Mouse (Mus musculus) heart, embryonic 14.5 days (tissue): ENCODE measurements around the gene Cryzl1. TPM values are rescaled to one million over a fixed set of nuclear protein-coding genes. Genes with fewer than 3 reads are reported as not detected.
"Not testable (repeated sequence)": the region's sequence is repeated elsewhere in the genome, so short reads cannot be mapped to it uniquely, and the experiment has no call there.

ENCODE experiments used
- ATAC-seq: fragments of 200-750 bp; cut with Nextera tagmentation; 2 replicates; pipeline ENCODE4 v1.8.0; 2017; ENCODE audit warnings: low read depth, moderate TSS enrichment; ENCODE audit not compliant: insufficient number of reproducible peaks, insufficient read depth, low FRiP score
- H3K27ac ChIP-seq, 2 experiments: fragments of 200-500 bp in 1 of 2; fragments of 300-500 bp in 1 of 2; sonication (generic) in 1 of 2; replicated peaks in 1 of 2; 2 replicates each; pipeline ENCODE4 v1.5.1; 2012 to 2014; ENCODE audit warnings: low read depth in 2 of 2, low read length in 2 of 2, control low read depth in 1 of 2, mild to moderate bottlenecking in 1 of 2, mixed read lengths in 1 of 2; ENCODE audit not compliant: control insufficient read depth in 1 of 2, insufficient read depth in 1 of 2
- H3K27me3 ChIP-seq: fragments of 300-500 bp; sonication (generic); 2 replicates; pipeline ENCODE4 v1.6.1; 2014; ENCODE audit warnings: mild to moderate bottlenecking, low read length, control low read depth; ENCODE audit not compliant: control insufficient read depth, insufficient read depth
- H3K36me3 ChIP-seq: fragments of 300-500 bp; sonication (generic); 2 replicates; pipeline ENCODE4 v1.6.1; 2014; ENCODE audit warnings: mild to moderate bottlenecking, control low read depth, low read length, mixed read lengths; ENCODE audit not compliant: control insufficient read depth, insufficient read depth
- H3K4me1 ChIP-seq, 2 experiments: fragments of 200-500 bp in 1 of 2; fragments of 300-500 bp in 1 of 2; sonication (generic) in 1 of 2; 2 replicates each; pipeline ENCODE4 v1.6.1; 2012 to 2014; ENCODE audit warnings: low read length in 2 of 2, control low read depth in 1 of 2, mixed read lengths in 1 of 2; ENCODE audit not compliant: control insufficient read depth in 2 of 2, insufficient read depth in 2 of 2
- H3K4me2 ChIP-seq: fragments of 300-500 bp; sonication (generic); 2 replicates; pipeline ENCODE4 v1.6.1; 2014; ENCODE audit warnings: mild to moderate bottlenecking, low read length
- H3K4me3 ChIP-seq, 2 experiments: fragments of 200-500 bp in 1 of 2; fragments of 300-500 bp in 1 of 2; sonication (generic) in 1 of 2; 2 replicates each; pipeline ENCODE4 v1.5.1; 2012 to 2014; ENCODE audit warnings: low read length in 2 of 2, mild to moderate bottlenecking in 2 of 2, control low read depth in 1 of 2, low read depth in 1 of 2, moderate library complexity in 1 of 2; ENCODE audit not compliant: control insufficient read depth in 1 of 2, insufficient read depth in 1 of 2
- H3K9ac ChIP-seq: fragments of 300-500 bp; sonication (generic); 2 replicates; pipeline ENCODE4 v1.6.1; 2014; ENCODE audit warnings: mild to moderate bottlenecking, low read length
- H3K9me3 ChIP-seq: fragments of 300-500 bp; sonication (generic); 2 replicates; pipeline ENCODE4 v1.6.1; 2016; ENCODE audit warnings: low read length, control low read depth; ENCODE audit not compliant: control insufficient read depth
- WGBS: fragments of 180-500 bp; shearing (Covaris S2); extraction: QIAGEN DNeasy Blood & Tissue Kit; methylation state at CpG from one replicate; pipeline ENCODE4 v1.1.7; 2014; 5-methylcytosine and 5-hydroxymethylcytosine counted together
- polyA plus RNA-seq: library from polyadenylated mRNA; unstranded; fragments of >200 nt; fragmentation: Nextera tagmentation; extraction: Ambion mirVana; gene quantifications from 2 replicates; pipeline ENCODE4 v1.2.1, GENCODE M21; 2014

Gene Cryzl1
- polyA plus RNA-seq, 1 experiment from 2014 or later: 60.3 TPM

DNA sequence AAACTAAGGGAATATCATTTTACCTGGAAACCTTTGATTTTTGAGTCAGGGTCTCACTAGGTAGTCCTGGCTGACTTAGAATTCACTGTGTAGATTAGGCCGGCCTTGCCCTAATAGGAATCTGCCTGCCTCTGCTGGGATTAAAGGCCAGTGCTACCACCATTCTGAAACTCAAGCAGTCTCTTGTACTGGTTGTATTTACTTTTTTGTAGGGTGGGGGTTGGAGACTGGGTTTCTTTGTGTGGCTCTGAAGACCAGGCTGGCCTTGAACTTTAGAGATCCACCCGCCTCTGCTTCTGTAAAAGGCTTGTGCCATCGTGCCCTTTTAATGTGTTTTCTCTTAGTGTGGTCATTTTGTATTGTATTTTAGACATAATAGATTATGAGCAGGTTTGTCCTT lies 79.5 kb downstream of the Cryzl1 start:
- no peak for ATAC-seq
- peak overlapping the region; percentile 97 for H3K9ac ChIP-seq
- no peaks in the 10 kb centered on the region for H3K9me3 ChIP-seq
- H3K4me2 ChIP-seq: peak overlapping the region; percentile 74
- no peak overlapping the region for H3K27ac ChIP-seq
- WGBS: 57% methylated on average over 3 of the region's 3 CpGs
- H3K27me3 ChIP-seq: no peaks in the 10 kb centered on the region
- H3K4me1 ChIP-seq: peaks cover 2 to 9% of the 10 kb centered on the region in 2 experiments
- peak overlapping the region; percentile 19 to 84; a peak in 3 of 4 replicates for H3K4me3 ChIP-seq
- H3K36me3 ChIP-seq: peaks cover 27% of the 10 kb centered on the region

DNA sequence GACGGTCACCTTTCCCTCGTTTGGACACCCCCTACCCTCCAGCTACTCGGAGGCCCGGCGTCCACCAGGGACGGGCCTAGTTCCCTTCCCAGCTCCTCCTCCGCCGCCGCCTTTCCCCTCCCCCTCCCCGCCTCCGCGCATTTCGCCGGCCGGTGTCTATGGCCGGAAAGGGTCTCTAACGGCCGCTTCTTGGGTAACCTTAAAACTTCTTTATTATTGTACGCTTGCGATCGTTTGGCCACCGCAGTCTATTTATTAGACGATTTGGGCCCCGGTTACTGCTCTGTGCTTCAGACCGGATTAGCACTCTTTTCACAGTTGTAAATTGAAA lies 80.6 kb downstream of the Cryzl1 start:
- WGBS: 0% methylated on average over 25 of the region's 25 CpGs
- ATAC-seq: peak; percentile 65
- H3K9ac ChIP-seq: peak overlapping the region; percentile 97
- peak overlapping the region; percentile 81 to 84 for H3K4me3 ChIP-seq
- H3K9me3 ChIP-seq: no peaks in the 10 kb centered on the region
- H3K27ac ChIP-seq: peak overlapping the region; percentile 97 to 98
- no peaks in the 10 kb centered on the region for H3K27me3 ChIP-seq
- peak overlapping the region; percentile 74 for H3K4me2 ChIP-seq
- peaks cover 2 to 9% of the 10 kb centered on the region in 2 experiments for H3K4me1 ChIP-seq
- H3K36me3 ChIP-seq: peaks cover 17% of the 10 kb centered on the region

- under 1% methylated on average over 67 of the region's 70 CpGs for WGBS
- Histone ChIP-seq H3K9ac (peak within 1 kb of the TSS; percentile 97), H3K4me2 (peak within 1 kb of the TSS; percentile 92), H3K9me3 (no peaks in the 10 kb centered on the region), H3K4me1 (peaks cover 2 to 9% of the 10 kb centered on the region in 2 experiments), H3K27me3 (no peaks in the 10 kb centered on the region), H3K36me3 (peaks cover 19% of the 10 kb centered on the region), H3K27ac (peak within 1 kb of the TSS; percentile 97 to 98), H3K4me3 (peak within 1 kb of the TSS; percentile 81 to 84)
- ATAC-seq: peak; percentile 94
These were observed 81.1 kb downstream of the Cryzl1 start, which contains the start of gene Son for GRCm38 (mm10) chr16:91647461-91648219. Son (plus strand) TSS chr16:91647506.

GRCm38 (mm10) chr16:91646681-91647419 lies 81.9 kb downstream of the Cryzl1 start, which contains the start of gene Gart:
Gart (minus strand) TSS chr16:91646952.
- WGBS: under 1% methylated on average over 59 of the region's 59 CpGs
- no peaks in the 10 kb centered on the region for H3K27me3 ChIP-seq

GRCm38 (mm10) chr16:91645995-91646602 lies 82.7 kb downstream of the Cryzl1 start:
- Histone ChIP-seq H3K4me1 (peaks cover 2 to 9% of the 10 kb centered on the region in 2 experiments; a peak in 3 of 4 replicates), H3K4me3 (peak overlapping the region; percentile 79 to 84), H3K27me3 (no peaks in the 10 kb centered on the region), H3K4me2 (peak overlapping the region; percentile 92), H3K36me3 (peaks cover 19% of the 10 kb centered on the region), H3K9ac (peak overlapping the region; percentile 80), H3K9me3 (no peaks in the 10 kb centered on the region), H3K27ac (peak overlapping the region; percentile 62 to 97)
- ATAC-seq: no peak
- 2% methylated on average over 11 of the region's 11 CpGs for WGBS

More at GRCm38 (mm10) chr16:91646681-91647419, 81.9 kb downstream of the Cryzl1 start, which contains the start of gene Gart:
- peaks cover 19% of the 10 kb centered on the region for H3K36me3 ChIP-seq
- H3K4me1 ChIP-seq: peaks cover 2 to 9% of the 10 kb centered on the region in 2 experiments; a peak in 3 of 4 replicates
- H3K27ac ChIP-seq: peak within 1 kb of the TSS; percentile 97 to 98
- H3K4me2 ChIP-seq: peak within 1 kb of the TSS; percentile 92
- H3K9me3 ChIP-seq: no peaks in the 10 kb centered on the region
- peak within 1 kb of the TSS; percentile 81 to 84 for H3K4me3 ChIP-seq
- peak within 1 kb of the TSS; percentile 97 for H3K9ac ChIP-seq
- peak; percentile 88 for ATAC-seq

DNA sequence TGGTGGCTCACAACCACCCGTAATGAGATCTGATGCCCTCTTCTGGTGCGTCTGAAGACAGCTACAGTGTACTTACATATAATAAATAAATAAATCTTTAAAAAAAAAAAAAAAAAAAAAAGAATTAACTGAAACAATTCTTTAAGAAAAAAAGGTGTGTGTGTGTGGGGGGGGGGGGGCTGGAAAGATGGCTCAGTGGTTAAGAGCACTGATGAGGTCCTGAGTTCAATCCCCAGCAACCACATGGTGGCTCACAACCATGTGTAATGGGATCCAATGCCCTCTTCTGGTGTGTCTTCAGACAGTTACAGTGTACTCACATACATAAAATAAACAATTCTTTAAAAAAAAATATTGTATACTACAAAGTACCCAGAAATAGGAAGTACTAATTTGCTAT lies 83.4 kb downstream of the Cryzl1 start:
- peak overlapping the region; percentile 92 for H3K4me2 ChIP-seq
- not testable (repeated sequence) for ATAC-seq, H3K27ac ChIP-seq, H3K4me1 ChIP-seq, H3K4me3 ChIP-seq, H3K9me3 ChIP-seq, H3K27me3 ChIP-seq, H3K9ac ChIP-seq
- H3K36me3 ChIP-seq: peaks cover 25% of the 10 kb centered on the region
- WGBS: no CpG with 5 or more reads among the region's 2 CpGs

GRCm38 (mm10) chr16:91644901-91645300 lies 83.9 kb downstream of the Cryzl1 start:
- no peaks in the 10 kb centered on the region for H3K9me3 ChIP-seq
- peaks cover 30% of the 10 kb centered on the region for H3K36me3 ChIP-seq
- 88% methylated on average over 2 of the region's 2 CpGs for WGBS
- ATAC-seq: no peak
- H3K27ac ChIP-seq: no peak overlapping the region
- peaks cover 2 to 9% of the 10 kb centered on the region in 2 experiments; a peak in 3 of 4 replicates for H3K4me1 ChIP-seq
- H3K4me2 ChIP-seq: no peak overlapping the region
- no peak overlapping the region for H3K4me3 ChIP-seq
- H3K9ac ChIP-seq: no peak overlapping the region
- H3K27me3 ChIP-seq: no peaks in the 10 kb centered on the region
